In genomic region chr2:104711585-104712485, GRCm38 (mm10) we compare ENCODE assay signal across 8 mouse cellular contexts. TPM values are rescaled to one million over a fixed set of nuclear protein-coding genes. Genes with fewer than 3 reads are reported as not detected.
DNase-seq lines count a peak whose midpoint lies in the region; ATAC-seq and TF ChIP-seq lines count a peak whose summit lies in the region.

Gene Tcp11l1 (minus strand): TSS chr2:104712169.

- H3K4me2 ChIP-seq in forebrain, embryonic 13.5 days: peak within 1 kb of the TSS; percentile 70
- H3K4me2 ChIP-seq in heart, postnatal 0 days (ENCODE audit: low read depth, low read length): peak within 1 kb of the TSS; percentile 76
- peak within 1 kb of the TSS; percentile 73 for H3K4me2 ChIP-seq in liver, embryonic 16.5 days (ENCODE audit: low read depth, low read length)
- peak within 1 kb of the TSS; percentile 65 for H3K4me2 ChIP-seq in neural tube, embryonic 12.5 days (replicated peaks)

- H3K9ac ChIP-seq in forebrain, embryonic 13.5 days: peak within 1 kb of the TSS; percentile 83
- peak within 1 kb of the TSS; percentile 67 for H3K9ac ChIP-seq in heart, postnatal 0 days (replicated peaks; ENCODE audit: low read depth, low read length)
- peak within 1 kb of the TSS; percentile 54 for H3K9ac ChIP-seq in liver, embryonic 16.5 days (ENCODE audit: low read depth, low read length)
- H3K9ac ChIP-seq in neural tube, embryonic 12.5 days: peak within 1 kb of the TSS; percentile 93

- ATAC-seq in forebrain, embryonic 13.5 days: peak; percentile 96
- peak; percentile 89 for ATAC-seq in heart, postnatal 0 days (ENCODE audit: insufficient read depth, low read depth)
- peak; percentile 64; the same call in 1 of the 2 replicates for ATAC-seq in liver, embryonic 16.5 days (ENCODE audit: low read depth)
- peak; percentile 92 for ATAC-seq in neural tube, embryonic 12.5 days (ENCODE audit: low FRiP score, low read depth)

- H3K4me3 ChIP-seq in forebrain, embryonic 13.5 days: peak within 1 kb of the TSS; percentile 75
- peak within 1 kb of the TSS; percentile 75 for H3K4me3 ChIP-seq in heart, postnatal 0 days (ENCODE audit: low read depth, low read length)
- peak within 1 kb of the TSS; percentile 70 for H3K4me3 ChIP-seq in liver, embryonic 16.5 days (ENCODE audit: low read depth, low read length)
- H3K4me3 ChIP-seq in neural tube, embryonic 12.5 days: peak within 1 kb of the TSS; percentile 84
- H3K4me3 ChIP-seq in testis, adult 2 months (ENCODE audit: control insufficient read depth, low read depth, low read length): peak within 1 kb of the TSS; percentile 85

- TF ChIP-seq EP300 in heart, postnatal 0 days (IDR thresholded peaks at IDR 0.05; ENCODE audit: low read depth): no peak

- WGBS in forebrain, embryonic 13.5 days: under 1% methylated on average over 81 of the region's 99 CpGs
- WGBS in heart, postnatal 0 days: under 1% methylated on average over 97 of the region's 99 CpGs
- under 1% methylated on average over 72 of the region's 99 CpGs for WGBS in liver, embryonic 16.5 days (ENCODE audit: insufficient replicate concordance)
- WGBS in neural tube, embryonic 12.5 days: under 1% methylated on average over 92 of the region's 99 CpGs

- no peak for TF ChIP-seq CTCF in heart, postnatal 0 days (IDR thresholded peaks at IDR 0.05; ENCODE audit: low read depth)
- TF ChIP-seq CTCF in testis, adult 2 months (IDR thresholded peaks at IDR 0.05; ENCODE audit: control insufficient read depth, insufficient read depth, insufficient replicate concordance, low read depth, low read length): no peak

- H3K27me3 ChIP-seq in forebrain, embryonic 13.5 days: no peaks in the 10 kb centered on the region
- H3K27me3 ChIP-seq in heart, postnatal 0 days (ENCODE audit: control insufficient read depth, insufficient read depth, low read length): no peaks in the 10 kb centered on the region
- peaks cover 26% of the 10 kb centered on the region for H3K27me3 ChIP-seq in liver, embryonic 16.5 days (ENCODE audit: control insufficient read depth, insufficient read depth, low read depth, low read length)
- H3K27me3 ChIP-seq in neural tube, embryonic 12.5 days (replicated peaks): no peaks in the 10 kb centered on the region
- no peaks in the 10 kb centered on the region for H3K27me3 ChIP-seq in testis, adult 2 months (ENCODE audit: control insufficient read depth, insufficient read depth, low read length)

- H3K4me1 ChIP-seq in forebrain, embryonic 13.5 days: peaks cover 28% of the 10 kb centered on the region
- peaks cover 12% of the 10 kb centered on the region; the same call in 1 of the 2 replicates for H3K4me1 ChIP-seq in heart, postnatal 0 days (ENCODE audit: control insufficient read depth, insufficient read depth)
- H3K4me1 ChIP-seq in liver, embryonic 16.5 days (ENCODE audit: control insufficient read depth, low read depth, low read length): peaks cover 2% of the 10 kb centered on the region; the same call in 1 of the 2 replicates
- H3K4me1 ChIP-seq in neural tube, embryonic 12.5 days: peaks cover 13% of the 10 kb centered on the region
- H3K4me1 ChIP-seq in testis, adult 2 months (ENCODE audit: control insufficient read depth, insufficient read depth, low read length): peaks cover 6% of the 10 kb centered on the region

- peak; percentile 2 to 16 for DNase-seq in CD8-positive naive resting alpha-beta T cell, adult 2 months (ENCODE audit: low read depth in 2 of 2, low spot score in 2 of 2)
- DNase-seq in brain, embryonic 18.5 days (ENCODE audit: low read depth, low spot score): peak; percentile 20
- peak; percentile 29 for DNase-seq in heart, postnatal 0 days (ENCODE audit: low spot score)
- DNase-seq in kidney, postnatal 4 days: peak; percentile 76 to 83

- peaks cover 5% of the 10 kb centered on the region; the same call in 1 of the 2 replicates for H3K36me3 ChIP-seq in forebrain, embryonic 13.5 days (ENCODE audit: poor library complexity, severe bottlenecking)
- no peaks in the 10 kb centered on the region for H3K36me3 ChIP-seq in heart, postnatal 0 days (replicated peaks; ENCODE audit: control insufficient read depth, insufficient read depth, low read length)
- no peaks in the 10 kb centered on the region for H3K36me3 ChIP-seq in liver, embryonic 16.5 days (ENCODE audit: control insufficient read depth, insufficient read depth)
- H3K36me3 ChIP-seq in neural tube, embryonic 12.5 days: no peaks in the 10 kb centered on the region
- no peaks in the 10 kb centered on the region for H3K36me3 ChIP-seq in testis, adult 2 months (ENCODE audit: control insufficient read depth, insufficient read depth, low read length)

- TF ChIP-seq POLR2A in testis, adult 2 months (IDR thresholded peaks at IDR 0.05; ENCODE audit: control insufficient read depth, low read depth, low read length): peak; percentile 10; the same call in 1 of the 2 replicates

- H3K9me3 ChIP-seq in forebrain, embryonic 13.5 days (replicated peaks): no peaks in the 10 kb centered on the region
- H3K9me3 ChIP-seq in heart, postnatal 0 days (replicated peaks; ENCODE audit: control insufficient read depth, low read length): no peaks in the 10 kb centered on the region
- H3K9me3 ChIP-seq in liver, embryonic 16.5 days (replicated peaks; ENCODE audit: control insufficient read depth, low read length): no peaks in the 10 kb centered on the region
- H3K9me3 ChIP-seq in neural tube, embryonic 12.5 days: no peaks in the 10 kb centered on the region

- peak within 1 kb of the TSS; percentile 91 for H3K27ac ChIP-seq in forebrain, embryonic 13.5 days
- H3K27ac ChIP-seq in heart, postnatal 0 days (ENCODE audit: low read depth): peak within 1 kb of the TSS; percentile 43
- no peak within 1 kb of the TSS for H3K27ac ChIP-seq in liver, embryonic 16.5 days (ENCODE audit: low read length)
- peak within 1 kb of the TSS; percentile 81 for H3K27ac ChIP-seq in neural tube, embryonic 12.5 days
- H3K27ac ChIP-seq in testis, adult 2 months (ENCODE audit: control insufficient read depth, insufficient read depth, low read depth, low read length): peak within 1 kb of the TSS; percentile 34

RNA-seq across cellular contexts. Expression of gene Tcp11l1, which starts in this region (rescaled TPM):
- polyA plus RNA-seq in forebrain, embryonic 13.5 days (2015; fragmentation: Nextera tagmentation; extraction: Ambion mirVana): 66.0 and 66.1 TPM in 2 replicates
- total RNA-seq in heart, postnatal 0 days (2014; rRNA removed; ENCODE audit: low replicate concordance): 1.9 and 4.0 TPM in 2 replicates
- 28.7 and 32.7 TPM in 2 replicates for polyA plus RNA-seq in heart, postnatal 0 days (2015; fragmentation: Nextera tagmentation; extraction: Ambion mirVana)
- 4.3 and 4.6 TPM in 2 replicates for polyA plus RNA-seq in liver, embryonic 16.5 days (2015; fragmentation: Nextera tagmentation; extraction: Ambion mirVana)
- polyA plus RNA-seq in neural tube, embryonic 12.5 days (2016; fragmentation: Nextera tagmentation; extraction: Ambion mirVana): 68.8 and 76.3 TPM in 2 replicates
- polyA plus RNA-seq in testis, adult 2 months (2012; rRNA removed): 3.0 and 3.8 TPM in 2 replicates

Comparison
In these comparisons a context has a peak if more than half of its experiments do, and no peak if none do; other contexts are left out.
1. DNase-seq: peak in every context shown above with its lines; median percentile 80 in kidney, postnatal 4 days; 29 in heart, postnatal 0 days; 20 in brain, embryonic 18.5 days; 9 in CD8-positive naive resting alpha-beta T cell, adult 2 months.